Mouse (Mus musculus): ENCODE results near the gene Sqstm1.
A peak's percentile ranks its signal among the peaks of the same experiment; 100 is the strongest.
"Not testable (repeated sequence)": the region's sequence is repeated elsewhere in the genome, so short reads cannot be mapped to it uniquely, and the experiment has no call there.

The Sqstm1 gene

GRCm38 (mm10) chr11:50207344-50207743 is 3.3 kb downstream of the Sqstm1 start:
- no peak for DNase-seq

GRCm38 (mm10) chr11:50206037-50206436 is 4.6 kb downstream of the Sqstm1 start:
- no peak for DNase-seq

- DNase-seq, result no peak
Measured at GRCm38 (mm10) chr11:50205434-50205833, 5.2 kb downstream of the Sqstm1 start.

- DNase-seq, result no peak
Measured at GRCm38 (mm10) chr11:50203302-50203827, 7.3 kb downstream of the Sqstm1 start.

- no peak for DNase-seq
Measured at GRCm38 (mm10) chr11:50201590-50201989, 9.0 kb downstream of the Sqstm1 start.

GRCm38 (mm10) chr11:50200613-50201012 is 10.0 kb downstream of the Sqstm1 start:
- peak; percentile 44 for DNase-seq

- no peak for DNase-seq
Measured at GRCm38 (mm10) chr11:50198916-50199315, 11.7 kb downstream of the Sqstm1 start.

GRCm38 (mm10) chr11:50198219-50198846 is 12.3 kb downstream of the Sqstm1 start:
- DNase-seq, result no peak

GRCm38 (mm10) chr11:50197500-50197899 is 13.1 kb downstream of the Sqstm1 start:
- DNase-seq, result no peak

- DNase-seq, result no peak
Measured at GRCm38 (mm10) chr11:50194793-50195192, 15.8 kb downstream of the Sqstm1 start.

GRCm38 (mm10) chr11:50194070-50194469 is 16.6 kb downstream of the Sqstm1 start:
- DNase-seq, result no peak

- no peak for DNase-seq
Measured at GRCm38 (mm10) chr11:50192278-50192677, 18.3 kb downstream of the Sqstm1 start.

GRCm38 (mm10) chr11:50190362-50190761 is 20.3 kb downstream of the Sqstm1 start:
- no peak for DNase-seq

- DNase-seq, result no peak
Measured at GRCm38 (mm10) chr11:50188682-50189081, 21.9 kb downstream of the Sqstm1 start.

- no peak for DNase-seq
Measured at GRCm38 (mm10) chr11:50184788-50185187, 25.8 kb downstream of the Sqstm1 start.

GRCm38 (mm10) chr11:50182702-50183101 is 27.9 kb downstream of the Sqstm1 start:
- DNase-seq, result no peak

- DNase-seq, result no peak
Measured at GRCm38 (mm10) chr11:50180478-50181231, 30.0 kb downstream of the Sqstm1 start.

GRCm38 (mm10) chr11:50178532-50179488 is 31.8 kb downstream of the Sqstm1 start:
- no peak for DNase-seq

GRCm38 (mm10) chr11:50177111-50177510 is 33.5 kb downstream of the Sqstm1 start:
- no peak for DNase-seq

- DNase-seq, result no peak
Measured at GRCm38 (mm10) chr11:50176351-50176750, 34.3 kb downstream of the Sqstm1 start.

- DNase-seq, result peak; percentile 99
Measured at GRCm38 (mm10) chr11:50174730-50175187, 35.9 kb downstream of the Sqstm1 start.

GRCm38 (mm10) chr11:50174111-50174729 is 36.4 kb downstream of the Sqstm1 start, which contains the start of gene Mrnip:
Gene Mrnip (plus strand): TSS chr11:50174444.
- DNase-seq, result not testable (repeated sequence)
